Mouse (Mus musculus) adipocyte (in vitro differentiated cells): ENCODE measurements around the gene Ptf1a.

Experiments
- DNase-seq: peaks from one replicate; pipeline ENCODE4 v3.0.0-alpha.2; 2016; ENCODE audit warnings: low spot score

Gene Ptf1a

GRCm38 (mm10) chr2:19444931-19445831 is at the start of gene Ptf1a:
Gene Ptf1a, plus strand, starts transcription at chr2:19445663.
- DNase-seq: no peak

GRCm38 (mm10) chr2:19405409-19405808 is 40.1 kb upstream of the Ptf1a start:
- no peak for DNase-seq

DNA sequence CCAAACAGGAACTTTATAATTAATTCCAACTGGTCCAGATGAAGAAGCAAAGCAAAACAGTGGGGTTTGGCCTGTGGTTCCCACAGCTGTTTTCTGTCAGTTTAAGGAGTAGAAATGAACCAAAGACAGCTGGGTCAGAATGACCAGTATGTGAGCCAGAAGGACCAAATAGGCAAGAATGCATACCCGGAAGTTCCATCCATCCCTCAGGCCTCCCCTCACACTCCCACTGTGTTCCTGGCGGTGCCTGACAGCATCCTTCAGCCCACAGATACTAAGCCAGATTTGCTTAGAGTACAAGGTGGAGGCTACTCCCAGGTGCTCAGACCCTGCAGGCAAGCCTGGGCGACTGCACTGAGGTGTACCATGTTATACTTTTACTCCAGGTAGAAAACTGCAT is 38.9 kb upstream of the Ptf1a start:
- DNase-seq: no peak

- DNase-seq: peak; percentile 14
These were observed 31.1 kb upstream of the Ptf1a start for GRCm38 (mm10) chr2:19414222-19414965.

DNA sequence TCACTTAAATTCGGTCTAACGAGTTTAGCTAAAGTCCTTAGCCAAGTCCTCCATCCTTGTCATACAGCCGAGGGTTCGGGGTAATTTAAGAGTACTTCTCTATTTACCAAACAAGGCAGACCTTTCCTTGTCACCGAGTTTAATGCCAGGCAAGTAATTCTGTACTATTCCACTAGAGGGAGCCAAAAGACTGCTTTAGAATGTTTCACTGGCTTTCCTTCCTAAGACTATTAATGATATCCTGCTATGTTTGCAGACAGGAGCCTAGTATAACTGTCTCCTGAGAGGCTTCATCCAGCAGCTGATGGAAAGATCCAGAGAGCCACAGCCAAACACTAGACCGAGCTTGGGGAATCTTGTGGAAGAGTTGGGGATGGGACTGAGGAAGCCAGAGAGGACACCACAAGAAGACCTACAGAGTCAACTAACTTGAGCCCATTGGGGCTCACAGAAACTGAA is 30.4 kb upstream of the Ptf1a start:
- DNase-seq: peak; percentile 79

- no peak for DNase-seq
These were observed 29.4 kb upstream of the Ptf1a start for GRCm38 (mm10) chr2:19416066-19416465.

GRCm38 (mm10) chr2:19419686-19420345 is 25.6 kb upstream of the Ptf1a start:
- DNase-seq: no peak

DNA sequence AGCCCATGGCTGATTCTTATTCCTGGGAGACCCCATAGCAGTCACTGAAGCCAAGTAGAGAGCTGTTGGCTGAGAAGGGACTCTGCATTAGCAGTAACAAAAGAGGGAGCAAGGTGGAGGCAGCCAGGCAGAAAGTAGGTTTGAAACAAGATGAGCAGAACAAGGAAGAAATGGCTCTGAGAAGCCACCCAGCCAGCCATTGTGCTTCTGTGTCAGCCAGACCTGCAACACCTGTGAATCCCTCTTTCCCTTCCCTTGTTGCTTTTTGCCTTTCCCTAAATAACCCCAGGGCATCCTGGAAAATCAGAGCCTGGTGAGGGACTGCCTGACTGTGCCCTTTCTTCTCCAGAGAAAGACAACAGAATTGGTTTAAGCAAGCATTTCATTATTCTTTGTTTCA is 23.2 kb upstream of the Ptf1a start:
- no peak for DNase-seq

GRCm38 (mm10) chr2:19423086-19423485 is 22.4 kb upstream of the Ptf1a start:
- no peak for DNase-seq

- DNase-seq: peak; percentile 8
These were observed 16.4 kb upstream of the Ptf1a start for GRCm38 (mm10) chr2:19429031-19429430.

GRCm38 (mm10) chr2:19429691-19430690 is 15.5 kb upstream of the Ptf1a start:
- DNase-seq: no peak

DNA sequence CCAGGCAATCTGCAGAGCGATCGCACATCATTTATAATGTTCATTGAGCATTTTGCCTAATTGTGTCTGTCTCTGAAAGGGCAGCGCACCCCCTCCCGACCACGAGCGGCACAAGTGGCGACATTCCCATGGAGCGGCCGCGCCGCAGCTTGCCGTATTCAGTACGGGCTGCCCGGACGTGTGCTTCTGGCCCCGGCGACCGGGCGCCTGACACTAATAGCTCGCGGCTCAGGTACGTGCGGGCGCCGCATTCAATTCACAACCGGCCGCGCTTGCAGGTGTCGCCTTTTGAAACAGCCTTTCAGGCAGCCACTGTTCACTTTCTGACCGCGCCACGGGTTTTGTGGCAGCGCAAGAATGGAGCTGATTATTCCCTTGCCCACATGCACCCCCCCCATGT is 14.7 kb upstream of the Ptf1a start:
- DNase-seq: no peak

- DNase-seq: no peak
These were observed 14.3 kb upstream of the Ptf1a start for GRCm38 (mm10) chr2:19431186-19431585.

GRCm38 (mm10) chr2:19431614-19432323 is 13.7 kb upstream of the Ptf1a start:
- DNase-seq: no peak

- DNase-seq: no peak
These were observed 1.1 kb upstream of the Ptf1a start for GRCm38 (mm10) chr2:19444346-19444745.

GRCm38 (mm10) chr2:19445871-19446501 is 523 bp downstream of the Ptf1a start:
- no peak for DNase-seq

GRCm38 (mm10) chr2:19446746-19447145 is 1.3 kb downstream of the Ptf1a start:
- DNase-seq: no peak

DNA sequence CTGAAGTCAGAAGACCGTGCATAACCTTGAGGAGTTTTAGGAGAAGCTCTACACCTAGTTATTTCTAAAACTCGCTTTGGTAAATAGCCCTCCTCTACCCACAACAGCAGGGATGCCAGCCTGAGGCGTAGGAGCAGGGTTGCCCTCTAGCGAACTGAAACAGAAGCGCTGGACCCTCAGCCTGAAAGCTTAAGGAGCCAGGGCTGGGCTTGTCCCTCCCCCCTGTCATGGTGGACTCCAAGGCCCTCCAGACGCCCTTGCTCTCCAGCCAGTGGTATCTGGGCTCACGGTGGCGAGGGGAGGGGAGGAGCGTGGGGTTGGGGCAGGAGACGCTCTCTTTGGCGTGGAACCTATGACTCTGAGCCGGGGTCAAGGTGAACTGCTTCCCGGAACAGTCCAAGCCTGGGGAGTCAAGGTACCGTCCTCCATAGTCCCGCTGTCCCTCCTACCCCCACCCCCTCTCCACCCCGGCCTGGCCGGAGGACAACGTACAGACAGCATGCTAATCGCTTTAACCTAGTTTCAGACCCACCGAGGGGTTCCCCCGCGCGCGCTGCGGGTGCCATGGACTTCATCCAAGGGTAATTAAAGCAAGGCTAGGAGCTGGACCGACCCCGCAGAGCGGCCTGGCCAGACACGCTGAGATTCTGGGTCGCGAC is 2.7 kb downstream of the Ptf1a start:
- no peak for DNase-seq

GRCm38 (mm10) chr2:19449308-19449707 is 3.8 kb downstream of the Ptf1a start:
- DNase-seq: no peak
